Mouse (Mus musculus) ES-Bruce4 (cell line): ENCODE results near the gene Shcbp1l. TPM values are rescaled to one million over a fixed set of nuclear protein-coding genes. Genes with fewer than 3 reads are reported as not detected.

Experiments used
- H3K27ac ChIP-seq: 2 replicates; pipeline ENCODE4 v1.5.1; 2012; ENCODE audit warnings: low read length, inconsistent platforms; ENCODE audit not compliant: insufficient read depth
- H3K27me3 ChIP-seq: 2 replicates; pipeline ENCODE4 v1.6.1; 2012; ENCODE audit warnings: mild to moderate bottlenecking, low read length, inconsistent platforms; ENCODE audit not compliant: control insufficient read depth, poor library complexity, insufficient read depth, severe bottlenecking
- H3K36me3 ChIP-seq: 2 replicates; pipeline ENCODE4 v1.6.1; 2012; ENCODE audit warnings: inconsistent platforms, mild to moderate bottlenecking, low read length, moderate library complexity; ENCODE audit not compliant: control insufficient read depth, poor library complexity, insufficient read depth, severe bottlenecking
- H3K4me1 ChIP-seq: one replicate; pipeline ENCODE4 v1.8.1; 2011; ENCODE audit warnings: low read length; ENCODE audit not compliant: control insufficient read depth, insufficient read depth
- H3K4me3 ChIP-seq: 2 replicates; pipeline ENCODE4 v1.5.1; 2011; ENCODE audit warnings: low read depth, mild to moderate bottlenecking, low read length
- H3K9ac ChIP-seq: 2 replicates; pipeline ENCODE4 v1.6.1; 2012; ENCODE audit warnings: low read depth, mild to moderate bottlenecking, inconsistent platforms; ENCODE audit not compliant: poor library complexity, severe bottlenecking
- H3K9me3 ChIP-seq: replicated peaks from 2 replicates; pipeline ENCODE4 v1.6.1; 2012; ENCODE audit warnings: mild to moderate bottlenecking, low read length, inconsistent platforms; ENCODE audit not compliant: control insufficient read depth, poor library complexity, insufficient read depth, severe bottlenecking
- CTCF ChIP-seq: IDR thresholded peaks from one replicate; pipeline ENCODE4 v1.8.1; 2011; ENCODE audit warnings: low read depth, low read length
- EP300 ChIP-seq: IDR thresholded peaks from 2 replicates; pipeline ENCODE4 v1.6.1; 2011; ENCODE audit warnings: low read depth, low read length; ENCODE audit not compliant: insufficient read depth
- POLR2A ChIP-seq: IDR thresholded peaks from one replicate; pipeline ENCODE4 v1.8.1; 2011; ENCODE audit warnings: low read length; ENCODE audit not compliant: insufficient read depth
- polyA plus RNA-seq: library from polyadenylated mRNA; stranded (reverse); fragments of >200 nt; gene quantifications from 2 replicates; pipeline ENCODE4 v1.2.4, GENCODE M21; 2011; ENCODE audit warnings: low read depth; ENCODE audit not compliant: missing spikeins, insufficient read depth, insufficient read length

Shcbp1l gene
- polyA plus RNA-seq, 1 experiment = 2.7 TPM

DNA sequence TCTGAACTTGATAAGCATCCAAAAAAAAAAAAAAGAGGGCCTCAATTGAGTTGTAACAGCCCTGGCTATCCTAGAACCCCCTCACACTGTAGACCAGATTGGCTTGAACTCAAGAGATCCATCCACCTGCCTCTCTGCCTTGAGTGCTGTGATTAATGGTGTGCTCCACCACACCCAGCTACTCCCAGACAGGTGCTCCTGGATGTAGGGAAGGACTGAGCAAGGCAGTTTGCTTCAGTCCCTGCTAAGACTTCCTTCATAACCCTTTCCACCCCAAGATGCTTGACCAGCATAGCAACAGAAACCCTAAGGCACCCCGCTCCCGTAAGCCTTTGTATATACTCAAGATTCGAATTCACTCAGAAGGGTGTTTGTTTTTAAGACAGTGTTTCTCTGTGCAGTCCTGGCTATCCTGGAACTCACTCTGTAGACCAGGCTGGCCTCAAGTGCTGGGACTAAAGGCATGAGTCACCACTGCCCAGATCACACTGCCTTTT is 28.2 kb downstream of the Shcbp1l start:
- Histone ChIP-seq H3K9me3 (no peaks in the 10 kb centered on the region), H3K4me1 (no peaks in the 10 kb centered on the region), H3K4me3 (no peak overlapping the region), H3K9ac (no peak overlapping the region), H3K27ac (peak overlapping the region; percentile 2), H3K36me3 (peaks cover 38% of the 10 kb centered on the region), H3K27me3 (no peaks in the 10 kb centered on the region)
- no peak for TF ChIP-seq CTCF
- TF ChIP-seq POLR2A = no peak
- no peak for TF ChIP-seq EP300

DNA sequence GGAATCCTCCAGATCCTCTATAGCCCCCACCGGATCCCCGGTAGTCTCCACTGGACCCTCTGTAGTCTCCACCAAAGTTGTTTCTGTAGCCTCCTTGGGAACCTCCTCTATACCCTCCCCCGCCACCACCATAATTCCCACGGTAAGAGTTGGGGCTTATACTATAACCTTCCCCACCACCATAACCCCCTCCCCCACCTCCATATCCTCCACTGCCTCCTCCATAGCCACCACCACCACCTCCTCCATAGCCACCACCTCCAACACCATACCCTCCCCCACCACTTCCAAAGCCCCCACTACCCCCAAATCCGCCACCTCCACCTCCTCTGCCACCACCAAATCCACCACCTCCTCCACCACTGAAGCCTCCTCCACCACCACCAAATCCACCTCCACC is 31.2 kb downstream of the Shcbp1l start:
- no peaks in the 10 kb centered on the region for H3K27me3 ChIP-seq
- H3K27ac ChIP-seq = no peak overlapping the region
- H3K9me3 ChIP-seq = no peaks in the 10 kb centered on the region
- no peak for TF ChIP-seq POLR2A
- TF ChIP-seq CTCF = no peak
- no peak for TF ChIP-seq EP300
- peaks cover 66% of the 10 kb centered on the region for H3K36me3 ChIP-seq
- no peak overlapping the region for H3K4me3 ChIP-seq
- no peaks in the 10 kb centered on the region for H3K4me1 ChIP-seq
- H3K9ac ChIP-seq = no peak overlapping the region

GRCm38 (mm10) chr1:153461796-153462195 is 36.8 kb downstream of the Shcbp1l start:
- H3K9ac ChIP-seq = no peak overlapping the region
- TF ChIP-seq EP300 (no peak), CTCF (no peak), POLR2A (no peak)
- H3K4me3 ChIP-seq = no peak overlapping the region
- H3K27ac ChIP-seq = 0 out of 2 replicates have a peak overlapping the region, but pooled peaks have one; percentile 19
- H3K36me3 ChIP-seq = peaks cover 96% of the 10 kb centered on the region
- H3K9me3 ChIP-seq = no peaks in the 10 kb centered on the region
- no peaks in the 10 kb centered on the region for H3K4me1 ChIP-seq
- no peaks in the 10 kb centered on the region for H3K27me3 ChIP-seq

GRCm38 (mm10) chr1:153479296-153479695 is 54.3 kb downstream of the Shcbp1l start:
- TF ChIP-seq CTCF (no peak), POLR2A (no peak), EP300 (no peak)
- Histone ChIP-seq H3K9ac (no peak overlapping the region), H3K27me3 (no peaks in the 10 kb centered on the region), H3K27ac (no peak overlapping the region), H3K36me3 (peaks cover 94% of the 10 kb centered on the region), H3K4me3 (no peak overlapping the region), H3K9me3 (no peaks in the 10 kb centered on the region), H3K4me1 (no peaks in the 10 kb centered on the region)

DNA sequence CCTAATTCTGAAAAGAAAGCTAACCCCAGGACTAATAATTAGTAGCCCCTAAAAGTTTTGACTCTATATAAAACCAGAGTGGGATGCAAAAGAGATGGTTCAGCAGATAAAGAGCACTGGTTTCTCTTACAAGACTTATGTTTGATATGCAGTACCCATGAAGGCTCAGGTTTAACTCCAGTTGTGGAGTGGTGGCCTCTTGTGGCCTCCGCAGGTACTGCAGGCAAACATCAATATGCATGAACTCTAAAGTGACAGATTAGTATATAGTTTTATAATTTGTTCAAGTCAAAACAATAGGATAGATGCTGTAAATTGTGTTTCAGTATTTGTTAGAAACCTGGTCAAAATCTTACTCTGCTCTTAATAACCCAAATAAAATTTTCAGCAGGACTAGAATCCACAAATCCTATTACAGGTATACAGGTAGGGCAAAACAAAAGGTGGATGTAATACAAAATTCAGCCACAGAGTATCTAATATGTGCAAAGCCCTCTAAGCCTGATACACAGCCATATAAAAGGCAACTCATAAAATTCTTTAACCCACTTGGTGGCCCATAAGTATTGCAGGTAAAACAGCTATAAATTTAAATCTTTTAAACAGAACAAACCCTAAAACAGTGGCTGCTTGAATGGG is 55.5 kb downstream of the Shcbp1l start:
- Histone ChIP-seq H3K4me1 (no peaks in the 10 kb centered on the region), H3K36me3 (peaks cover 93% of the 10 kb centered on the region), H3K27me3 (no peaks in the 10 kb centered on the region), H3K9me3 (no peaks in the 10 kb centered on the region), H3K27ac (no peak overlapping the region), H3K4me3 (no peak overlapping the region), H3K9ac (no peak overlapping the region)
- peak; percentile 62 for TF ChIP-seq CTCF
- TF ChIP-seq EP300 = no peak
- no peak for TF ChIP-seq POLR2A

DNA sequence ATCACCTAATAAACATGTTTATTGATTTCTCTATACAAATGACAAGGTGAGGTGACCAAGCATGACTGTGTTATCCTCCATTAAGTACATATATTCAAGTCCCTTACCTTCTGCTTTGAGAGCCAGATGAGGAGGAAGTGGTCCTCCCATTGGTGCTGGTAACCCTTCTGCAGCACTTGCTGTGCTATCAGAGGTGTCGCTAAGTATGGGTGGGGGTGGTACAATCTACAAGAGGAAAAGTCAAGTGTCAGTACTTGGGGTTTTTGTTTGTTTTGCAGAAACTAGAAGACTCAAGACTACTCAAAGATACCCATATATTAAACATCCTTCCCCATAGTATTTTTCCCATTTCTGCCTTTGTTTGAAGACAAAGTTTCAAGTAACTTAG is 56.1 kb downstream of the Shcbp1l start:
- Histone ChIP-seq H3K36me3 (peaks cover 89% of the 10 kb centered on the region), H3K4me1 (no peaks in the 10 kb centered on the region), H3K27ac (no peak overlapping the region), H3K4me3 (no peak overlapping the region), H3K9ac (no peak overlapping the region), H3K9me3 (no peaks in the 10 kb centered on the region), H3K27me3 (no peaks in the 10 kb centered on the region)
- TF ChIP-seq POLR2A (no peak), EP300 (no peak), CTCF (no peak)
